Mouse (Mus musculus): ENCODE results near the gene Arfgef2. TPM values are rescaled to one million over a fixed set of nuclear protein-coding genes. Genes with fewer than 3 reads are reported as not detected.
A peak's percentile ranks its signal among the peaks of the same experiment; 100 is the strongest.

The Arfgef2 gene
- total RNA-seq, 2 experiments from 2014 or later, result 45.7 to 49.8 TPM

GRCm38 (mm10) chr2:166896368-166896767 lies 91.0 kb downstream of the Arfgef2 start:
- intact Hi-C loops (cut with DNase I), result no loop called here
- no peak for DNase-seq (ENCODE audit: low spot score in 2 of 2)

GRCm38 (mm10) chr2:166896974-166897373 lies 91.6 kb downstream of the Arfgef2 start:
- DNase-seq (ENCODE audit: low spot score in 2 of 2), result peak; percentile 52 to 64
- intact Hi-C loops (cut with DNase I), result no loop called here

- DNase-seq (ENCODE audit: low spot score in 2 of 2), result no peak
- intact Hi-C loops (cut with DNase I), result no loop called here
Measured at GRCm38 (mm10) chr2:166899161-166899560, 93.8 kb downstream of the Arfgef2 start.

- intact Hi-C loops (cut with DNase I), result no loop called here
Measured at GRCm38 (mm10) chr2:166899746-166900145, 94.4 kb downstream of the Arfgef2 start.

GRCm38 (mm10) chr2:166900792-166901505 lies 95.6 kb downstream of the Arfgef2 start:
- no peak for DNase-seq (ENCODE audit: low spot score in 2 of 2)
- intact Hi-C loops (cut with DNase I), result no loop called here

More at GRCm38 (mm10) chr2:166899746-166900145, 94.4 kb downstream of the Arfgef2 start:
- DNase-seq (ENCODE audit: low spot score in 2 of 2), result no peak

- intact Hi-C loops (cut with DNase I), result no loop called here
Measured at GRCm38 (mm10) chr2:166903719-166904282, 98.4 kb downstream of the Arfgef2 start.

GRCm38 (mm10) chr2:166905711-166906522 lies 100.5 kb downstream of the Arfgef2 start, which contains the start of gene Cse1l:
Gene Cse1l, plus strand, starts transcription at chr2:166906040.
- intact Hi-C loops (cut with DNase I), result no loop called here
- peak; percentile 98 to 99 for DNase-seq (ENCODE audit: low spot score in 2 of 2)

More at GRCm38 (mm10) chr2:166903719-166904282, 98.4 kb downstream of the Arfgef2 start:
- DNase-seq (ENCODE audit: low spot score in 2 of 2), result no peak

GRCm38 (mm10) chr2:166906523-166907182 lies 101.3 kb downstream of the Arfgef2 start:
- intact Hi-C loops (cut with DNase I), result no loop called here
- DNase-seq (ENCODE audit: low spot score in 2 of 2), result no peak

- no peak for DNase-seq (ENCODE audit: low spot score in 2 of 2)
- intact Hi-C loops (cut with DNase I), result no loop called here
Measured at GRCm38 (mm10) chr2:166909729-166910128, 104.3 kb downstream of the Arfgef2 start.

- intact Hi-C loops (cut with DNase I), result no loop called here
Measured at GRCm38 (mm10) chr2:166910536-166910935, 105.1 kb downstream of the Arfgef2 start.

GRCm38 (mm10) chr2:166923971-166924370 lies 118.6 kb downstream of the Arfgef2 start:
- no peak for DNase-seq (ENCODE audit: low spot score in 2 of 2)
- intact Hi-C loops (cut with DNase I), result no loop called here

More at GRCm38 (mm10) chr2:166910536-166910935, 105.1 kb downstream of the Arfgef2 start:
- no peak for DNase-seq (ENCODE audit: low spot score in 2 of 2)

- intact Hi-C loops (cut with DNase I), result no loop called here
- no peak for DNase-seq (ENCODE audit: low spot score in 2 of 2)
Measured at GRCm38 (mm10) chr2:166933943-166934342, 128.6 kb downstream of the Arfgef2 start.

- DNase-seq (ENCODE audit: low spot score in 2 of 2), result no peak
- intact Hi-C loops (cut with DNase I), result no loop called here
Measured at GRCm38 (mm10) chr2:166934416-166934815, 129.0 kb downstream of the Arfgef2 start.

- DNase-seq (ENCODE audit: low spot score in 2 of 2), result no peak
- intact Hi-C loops (cut with DNase I), result no loop called here
Measured at GRCm38 (mm10) chr2:166935582-166935981, 130.2 kb downstream of the Arfgef2 start.

- no peak for DNase-seq (ENCODE audit: low spot score in 2 of 2)
- intact Hi-C loops (cut with DNase I), result no loop called here
Measured at GRCm38 (mm10) chr2:166936166-166936565, 130.8 kb downstream of the Arfgef2 start.

- no peak for DNase-seq (ENCODE audit: low spot score in 2 of 2)
- intact Hi-C loops (cut with DNase I), result no loop called here
Measured at GRCm38 (mm10) chr2:166943146-166943545, 137.8 kb downstream of the Arfgef2 start.

- no peak for DNase-seq (ENCODE audit: low spot score in 2 of 2)
- intact Hi-C loops (cut with DNase I), result no loop called here
Measured at GRCm38 (mm10) chr2:166944346-166944745, 139.0 kb downstream of the Arfgef2 start.

- intact Hi-C loops (cut with DNase I), result no loop called here
- DNase-seq (ENCODE audit: low spot score in 2 of 2), result no peak
Measured at GRCm38 (mm10) chr2:166945456-166945855, 140.1 kb downstream of the Arfgef2 start.

Data from left cerebral cortex, postnatal 14 days (tissue).